9 mouse cellular contexts compared by ENCODE assay signal in the genomic region with DNA sequence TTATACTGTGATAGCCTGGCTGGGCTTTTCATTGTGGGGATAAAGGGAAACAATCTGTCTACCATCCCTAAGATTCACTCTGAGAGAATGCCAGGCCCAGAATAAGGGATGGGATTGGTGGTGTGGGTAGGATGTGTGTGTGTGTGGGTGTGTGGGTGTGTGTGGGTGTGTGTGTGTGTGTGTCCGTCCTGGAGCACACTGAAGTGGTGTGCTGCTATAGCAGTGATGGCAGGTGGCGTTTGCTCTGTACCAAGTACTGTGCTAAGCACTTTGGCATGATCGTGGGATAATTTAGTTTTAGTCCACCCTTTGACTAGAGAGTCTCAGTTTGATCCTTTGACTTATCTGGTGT. TPM values are rescaled to one million over a fixed set of nuclear protein-coding genes. Genes with fewer than 3 reads are reported as not detected.
DNase-seq lines count a peak whose midpoint lies in the region; ATAC-seq lines count a peak whose summit lies in the region.
"Had no signal": no experiment of that assay in that cellular context is flagged by ENCODE, and none has a peak within 500 bp of the region (broad histone marks: within the 10 kb centered on the region; RNA-seq: fewer than 3 reads in every experiment).

No protein-coding gene starts in this region.

- no peaks in the 10 kb centered on the region for H3K9me3 ChIP-seq in heart, embryonic 16.5 days (replicated peaks; ENCODE audit: control insufficient read depth, low read length)
- H3K9me3 ChIP-seq in embryonic facial prominence, embryonic 13.5 days, result no peaks in the 10 kb centered on the region
- no peaks in the 10 kb centered on the region for H3K9me3 ChIP-seq in hindbrain, embryonic 14.5 days (ENCODE audit: control insufficient read depth, low read length)
- H3K9me3 ChIP-seq in midbrain, embryonic 15.5 days, result no peaks in the 10 kb centered on the region

- 72% methylated on average over 3 of the region's 3 CpGs for WGBS in heart, embryonic 16.5 days
- 79% methylated on average over 3 of the region's 3 CpGs for WGBS in embryonic facial prominence, embryonic 13.5 days
- WGBS in hindbrain, embryonic 14.5 days, result 58% methylated on average over 3 of the region's 3 CpGs
- 62% methylated on average over 3 of the region's 3 CpGs for WGBS in midbrain, embryonic 15.5 days

- H3K4me2 ChIP-seq in heart, embryonic 16.5 days (ENCODE audit: low read depth, low read length), result peak overlapping the region; percentile 30; the same call in 1 of the 2 replicates
- no peak overlapping the region for H3K4me2 ChIP-seq in embryonic facial prominence, embryonic 13.5 days
- no peak overlapping the region for H3K4me2 ChIP-seq in hindbrain, embryonic 14.5 days (replicated peaks)
- H3K4me2 ChIP-seq in midbrain, embryonic 15.5 days, result no peak overlapping the region

- ATAC-seq in heart, embryonic 16.5 days (replicated peaks; ENCODE audit: extremely low read depth, insufficient read depth, low FRiP score), result 0 out of 2 replicates have a peak, but pooled peaks have one; percentile 17
- ATAC-seq in embryonic facial prominence, embryonic 13.5 days (ENCODE audit: insufficient number of reproducible peaks, insufficient read depth, low FRiP score, low TSS enrichment, low read depth), result no peak
- 0 out of 2 replicates have a peak, but pooled peaks have one; percentile 3 for ATAC-seq in hindbrain, embryonic 14.5 days (ENCODE audit: low FRiP score)
- 0 out of 2 replicates have a peak, but pooled peaks have one; percentile 41 for ATAC-seq in midbrain, embryonic 15.5 days (replicated peaks)

- H3K4me1 ChIP-seq in heart, embryonic 16.5 days (ENCODE audit: control insufficient read depth, insufficient read depth, low read length), result peaks cover 66% of the 10 kb centered on the region
- peaks cover 59% of the 10 kb centered on the region for H3K4me1 ChIP-seq in embryonic facial prominence, embryonic 13.5 days
- peaks cover 37% of the 10 kb centered on the region for H3K4me1 ChIP-seq in hindbrain, embryonic 14.5 days (replicated peaks; ENCODE audit: control insufficient read depth, insufficient read depth, low read length)
- peaks cover 28% of the 10 kb centered on the region for H3K4me1 ChIP-seq in midbrain, embryonic 15.5 days

- no peak for DNase-seq in heart, adult 11 months
- DNase-seq in hindbrain, embryonic 14.5 days (ENCODE audit: low spot score), result no peak
- no peak for DNase-seq in gastrocnemius, postnatal 25 days
- no peak for DNase-seq in cerebellum, adult 8-10 months
- DNase-seq in right cerebral cortex, postnatal 25 days, result no peak
- DNase-seq: cerebellum, postnatal 10 days had no signal

- H3K9ac ChIP-seq in heart, embryonic 16.5 days (ENCODE audit: low read length), result peak overlapping the region; percentile 52
- no peak overlapping the region for H3K9ac ChIP-seq in embryonic facial prominence, embryonic 13.5 days
- H3K9ac ChIP-seq in hindbrain, embryonic 14.5 days, result no peak overlapping the region
- no peak overlapping the region for H3K9ac ChIP-seq in midbrain, embryonic 15.5 days

- H3K36me3 ChIP-seq in heart, embryonic 16.5 days (ENCODE audit: control insufficient read depth, insufficient read depth), result no peaks in the 10 kb centered on the region
- H3K36me3 ChIP-seq in embryonic facial prominence, embryonic 13.5 days, result no peaks in the 10 kb centered on the region
- no peaks in the 10 kb centered on the region for H3K36me3 ChIP-seq in hindbrain, embryonic 14.5 days (replicated peaks; ENCODE audit: control insufficient read depth, insufficient read depth)
- H3K36me3 ChIP-seq in midbrain, embryonic 15.5 days (replicated peaks), result no peaks in the 10 kb centered on the region

- no peak overlapping the region for H3K4me3 ChIP-seq in heart, embryonic 16.5 days (ENCODE audit: low read length)
- no peak overlapping the region for H3K4me3 ChIP-seq in embryonic facial prominence, embryonic 13.5 days
- H3K4me3 ChIP-seq in hindbrain, embryonic 14.5 days (replicated peaks; ENCODE audit: low read length), result no peak overlapping the region
- H3K4me3 ChIP-seq in midbrain, embryonic 15.5 days, result no peak overlapping the region

- H3K27me3 ChIP-seq in heart, embryonic 16.5 days (ENCODE audit: control insufficient read depth, insufficient read depth, low read length), result no peaks in the 10 kb centered on the region
- H3K27me3 ChIP-seq in embryonic facial prominence, embryonic 13.5 days, result no peaks in the 10 kb centered on the region
- no peaks in the 10 kb centered on the region for H3K27me3 ChIP-seq in hindbrain, embryonic 14.5 days (ENCODE audit: control insufficient read depth, insufficient read depth, low read length)
- no peaks in the 10 kb centered on the region for H3K27me3 ChIP-seq in midbrain, embryonic 15.5 days (replicated peaks)

- peak overlapping the region; percentile 86 for H3K27ac ChIP-seq in heart, embryonic 16.5 days (ENCODE audit: low read length)
- peak overlapping the region; percentile 58 for H3K27ac ChIP-seq in embryonic facial prominence, embryonic 13.5 days
- H3K27ac ChIP-seq in hindbrain, embryonic 14.5 days, result peak overlapping the region; percentile 63
- H3K27ac ChIP-seq in midbrain, embryonic 15.5 days, result peak overlapping the region; percentile 60

RNA-seq across cellular contexts. Expression of a gene that starts 40.6 kb away (rescaled TPM):
- 42.4 and 48.9 TPM in 2 replicates for polyA plus RNA-seq in heart, embryonic 16.5 days (2015; fragmentation: Nextera tagmentation; extraction: Ambion mirVana)
- 17.7 and 17.8 TPM in 2 replicates for polyA plus RNA-seq in embryonic facial prominence, embryonic 13.5 days (2015; fragmentation: Nextera tagmentation; extraction: Ambion mirVana)
- polyA plus RNA-seq in hindbrain, embryonic 14.5 days (2014; fragmentation: Nextera tagmentation; extraction: Ambion mirVana), result 63.0 and 65.9 TPM in 2 replicates
- polyA plus RNA-seq in midbrain, embryonic 15.5 days (2015; fragmentation: Nextera tagmentation; extraction: Ambion mirVana), result 60.7 and 61.2 TPM in 2 replicates
- total RNA-seq in gastrocnemius, postnatal 25 days (2021), result 100 to 1,000 TPM; 180 to 193 TPM
